Mouse (Mus musculus): ENCODE results near the gene Cyp4f13. TPM values are rescaled to one million over a fixed set of nuclear protein-coding genes. Genes with fewer than 3 reads are reported as not detected.

Cyp4f13 gene
- 8.2 and 10.7 TPM in 2 replicates for total RNA-seq (2017)

DNA sequence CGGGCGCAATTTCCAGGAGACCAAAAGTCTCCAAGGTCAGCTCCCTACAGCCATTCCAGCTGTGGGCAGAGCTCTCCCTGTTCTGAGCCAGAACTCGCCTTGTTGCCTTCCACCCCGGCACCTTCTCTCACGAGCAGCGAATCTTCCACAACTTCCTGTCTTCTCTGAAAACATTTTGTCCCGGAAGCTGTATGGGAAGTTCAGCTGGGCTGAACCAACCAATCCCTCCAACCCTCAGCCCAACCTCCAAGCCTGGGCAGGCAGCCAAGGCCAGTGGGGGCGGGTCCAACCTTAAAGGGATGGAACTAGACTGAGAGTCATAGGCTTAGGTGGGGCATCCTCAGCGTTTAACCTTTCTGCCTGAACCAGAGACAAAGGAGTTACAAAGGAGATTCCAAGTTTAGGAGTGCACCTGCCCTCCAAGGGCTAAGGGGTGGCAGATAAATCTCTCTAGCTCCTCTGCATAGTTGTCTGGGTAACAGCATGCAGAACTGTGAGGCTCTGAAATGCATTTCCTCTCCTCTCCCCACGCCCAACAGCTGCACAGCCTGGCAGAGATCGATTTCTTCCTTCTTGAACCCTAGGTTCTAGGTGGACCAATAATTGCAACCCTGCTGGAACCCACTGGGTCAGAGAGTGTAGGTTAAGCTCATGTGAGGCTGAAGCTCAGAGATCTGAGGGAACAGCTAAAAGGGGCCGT lies at the start of gene Cyp4f13:
Cyp4f13 (minus strand) TSS at position 188 of the 700 bp plus-strand sequence.
- peak; percentile 90 for ATAC-seq (replicated peaks; ENCODE audit: low read depth, poor library complexity, severe bottlenecking)

GRCm38 (mm10) chr17:32992699-32993474 lies 45.7 kb upstream of the Cyp4f13 start, which contains the start of gene Zfp952:
Gene Zfp952 (plus strand): TSS chr17:32993129.
- peak; percentile 100 for ATAC-seq (replicated peaks; ENCODE audit: low read depth, poor library complexity, severe bottlenecking)

DNA sequence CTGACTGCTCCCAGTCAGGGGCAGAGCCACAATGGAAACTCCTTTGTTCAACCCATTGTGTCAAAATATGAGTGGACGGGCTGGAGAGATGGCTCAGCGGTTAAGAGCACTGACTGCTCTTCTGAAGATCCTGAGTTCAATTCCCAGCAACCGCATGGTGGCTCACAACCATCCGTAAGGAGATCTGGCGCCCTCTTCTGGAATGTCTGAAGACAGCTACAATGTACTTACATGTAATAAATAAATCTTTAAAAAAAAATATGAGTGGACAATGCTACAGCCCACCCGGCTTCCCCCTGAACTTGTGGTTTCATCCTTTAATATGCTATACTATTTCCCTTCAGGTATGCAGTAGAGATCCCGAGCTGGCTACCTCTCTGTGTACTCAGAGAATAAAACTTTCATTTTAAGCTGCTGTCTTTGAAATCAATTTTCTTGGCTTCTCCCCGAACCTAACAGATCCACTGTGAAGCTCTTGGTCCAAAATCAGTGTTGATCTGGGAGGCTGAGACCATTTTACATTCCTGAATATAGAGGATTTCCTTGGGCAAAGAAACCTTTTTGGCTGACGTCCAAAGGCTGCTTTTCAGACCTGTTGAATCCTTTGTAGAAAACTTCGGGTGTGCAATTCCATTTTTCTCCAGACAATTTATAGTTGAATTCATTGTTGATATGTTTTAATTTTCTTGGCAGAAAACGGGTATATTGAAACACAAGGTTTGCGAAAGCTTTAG lies 44.9 kb upstream of the Cyp4f13 start:
- ATAC-seq (replicated peaks; ENCODE audit: low read depth, poor library complexity, severe bottlenecking), result no peak

DNA sequence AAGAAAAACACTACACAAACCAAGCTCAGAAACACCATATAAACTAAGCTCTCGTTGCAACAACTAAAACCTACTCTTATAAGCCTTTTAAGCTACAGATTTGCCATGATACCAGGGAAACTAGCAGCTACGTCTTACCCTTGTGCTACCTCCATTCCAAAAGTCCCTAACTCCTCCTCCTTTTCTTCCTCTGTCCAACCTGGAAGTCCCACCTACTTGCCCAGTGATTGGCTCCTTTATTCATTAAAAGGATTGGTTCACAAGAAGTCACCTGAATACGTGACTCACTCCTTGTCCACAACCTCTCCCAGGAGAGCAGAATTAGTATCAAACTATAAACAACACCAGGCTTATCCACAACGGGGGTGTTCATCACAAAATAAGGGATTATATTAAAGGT lies 39.1 kb upstream of the Cyp4f13 start:
- no peak for ATAC-seq (replicated peaks; ENCODE audit: low read depth, poor library complexity, severe bottlenecking)

GRCm38 (mm10) chr17:32981361-32981760 lies 34.2 kb upstream of the Cyp4f13 start:
- no peak for ATAC-seq (replicated peaks; ENCODE audit: low read depth, poor library complexity, severe bottlenecking)

- peak; percentile 99 for ATAC-seq (replicated peaks; ENCODE audit: low read depth, poor library complexity, severe bottlenecking)
Observed at GRCm38 (mm10) chr17:32965623-32966290, 18.6 kb upstream of the Cyp4f13 start, which contains the start of gene Zfp472. Gene Zfp472 (plus strand): TSS chr17:32965814.

GRCm38 (mm10) chr17:32965253-32965622 lies 18.0 kb upstream of the Cyp4f13 start:
- peak; percentile 17 for ATAC-seq (replicated peaks; ENCODE audit: low read depth, poor library complexity, severe bottlenecking)

- ATAC-seq (replicated peaks; ENCODE audit: low read depth, poor library complexity, severe bottlenecking), result peak; percentile 60
Observed at GRCm38 (mm10) chr17:32951441-32951840, 4.2 kb upstream of the Cyp4f13 start.

GRCm38 (mm10) chr17:32951006-32951405 lies 3.8 kb upstream of the Cyp4f13 start:
- ATAC-seq (replicated peaks; ENCODE audit: low read depth, poor library complexity, severe bottlenecking), result no peak

- no peak for ATAC-seq (replicated peaks; ENCODE audit: low read depth, poor library complexity, severe bottlenecking)
Observed at GRCm38 (mm10) chr17:32950136-32950535, 2.9 kb upstream of the Cyp4f13 start.

GRCm38 (mm10) chr17:32946716-32947115 lies 486 bp downstream of the Cyp4f13 start:
- no peak for ATAC-seq (replicated peaks; ENCODE audit: low read depth, poor library complexity, severe bottlenecking)

DNA sequence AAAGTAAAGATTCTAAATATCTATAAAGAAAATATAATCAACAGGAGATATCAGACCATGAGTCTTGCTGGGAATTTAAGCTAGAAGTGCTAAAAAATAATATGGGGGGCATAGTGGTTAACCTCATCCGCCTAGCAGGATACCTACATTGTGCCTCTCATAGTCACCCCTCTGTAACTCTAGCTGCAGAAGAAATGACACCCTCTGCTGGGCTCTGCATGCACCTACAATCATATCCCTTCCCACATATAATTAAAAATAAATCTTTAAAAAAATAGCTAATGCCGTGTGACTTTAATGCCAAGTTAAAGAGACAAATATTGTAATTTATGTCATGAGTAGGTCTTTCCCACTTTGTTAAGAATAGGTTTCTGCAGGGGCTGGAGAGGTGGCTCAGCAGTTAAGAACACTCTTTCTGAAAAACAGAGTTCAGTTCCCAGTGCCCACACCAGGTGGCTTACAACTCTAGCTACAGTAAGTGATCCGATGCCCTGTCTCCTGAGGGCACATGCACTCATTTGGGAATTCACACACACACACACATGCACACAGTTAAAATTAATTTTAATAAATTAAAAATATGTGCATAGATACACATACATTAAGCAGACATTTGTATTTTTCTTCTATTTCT lies 2.7 kb downstream of the Cyp4f13 start:
- 0 out of 2 replicates have a peak, but pooled peaks have one; percentile 45 for ATAC-seq (replicated peaks; ENCODE audit: low read depth, poor library complexity, severe bottlenecking)

DNA sequence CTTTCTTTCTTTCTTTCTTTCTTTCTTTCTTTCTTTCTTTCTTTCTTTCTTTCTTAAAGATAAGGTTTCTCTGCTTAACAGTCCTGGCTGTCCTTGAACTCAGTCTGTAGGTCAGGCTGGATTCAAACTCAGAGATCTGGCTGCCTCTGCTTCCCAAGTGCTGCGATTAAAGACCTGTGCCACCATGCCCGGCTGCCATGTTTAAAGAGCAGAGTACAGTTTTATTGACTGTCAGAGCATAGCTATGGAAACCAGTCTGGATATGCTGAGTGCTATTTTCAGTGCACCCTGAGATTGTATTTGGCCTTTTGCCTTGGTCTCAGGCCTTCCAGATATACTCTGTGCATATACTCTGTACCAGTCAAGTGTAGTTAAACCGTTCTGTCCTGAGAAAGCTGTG lies 3.5 kb downstream of the Cyp4f13 start:
- no peak for ATAC-seq (replicated peaks; ENCODE audit: low read depth, poor library complexity, severe bottlenecking)

GRCm38 (mm10) chr17:32939831-32940230 lies 7.4 kb downstream of the Cyp4f13 start:
- no peak for ATAC-seq (replicated peaks; ENCODE audit: low read depth, poor library complexity, severe bottlenecking)

GRCm38 (mm10) chr17:32927803-32928202 lies 19.4 kb downstream of the Cyp4f13 start:
- no peak for ATAC-seq (replicated peaks; ENCODE audit: low read depth, poor library complexity, severe bottlenecking)

DNA sequence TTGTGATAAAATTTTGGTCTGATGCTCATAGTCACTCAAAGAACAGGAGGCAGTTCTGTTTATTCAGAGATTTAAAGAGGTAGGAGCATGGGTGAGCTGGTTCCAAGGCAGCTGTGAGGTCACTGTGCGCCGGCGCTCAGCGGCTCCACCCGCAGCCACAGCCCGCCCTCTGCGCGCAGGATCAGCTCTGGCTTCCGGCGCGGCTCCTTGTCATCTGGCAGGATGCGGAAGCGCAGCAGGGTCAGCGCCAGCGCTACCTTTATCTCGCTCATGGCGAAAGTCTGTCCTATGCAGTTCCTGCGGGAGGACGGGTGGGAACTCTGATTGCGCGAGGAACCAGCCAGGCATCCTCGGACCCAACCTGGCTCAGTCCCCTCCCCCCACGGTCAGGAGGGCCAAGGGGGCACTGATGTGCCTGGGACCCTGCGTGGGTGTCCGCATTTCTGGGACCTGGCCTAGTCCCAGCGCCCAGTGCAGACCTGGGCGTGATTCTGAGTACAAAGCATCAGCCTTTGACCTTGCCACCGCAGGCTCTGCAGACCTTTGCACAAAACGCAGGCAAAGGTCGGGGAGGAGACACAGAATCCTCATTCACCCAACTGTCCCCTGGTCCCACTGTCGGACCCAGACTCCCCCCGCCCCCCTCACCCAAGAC lies 22.4 kb downstream of the Cyp4f13 start:
- peak; percentile 87 for ATAC-seq (replicated peaks; ENCODE audit: low read depth, poor library complexity, severe bottlenecking)

- no peak for ATAC-seq (replicated peaks; ENCODE audit: low read depth, poor library complexity, severe bottlenecking)
Observed at GRCm38 (mm10) chr17:32923681-32924080, 23.5 kb downstream of the Cyp4f13 start.

GRCm38 (mm10) chr17:32919123-32919522 lies 28.1 kb downstream of the Cyp4f13 start:
- no peak for ATAC-seq (replicated peaks; ENCODE audit: low read depth, poor library complexity, severe bottlenecking)

GRCm38 (mm10) chr17:32917131-32917530 lies 30.1 kb downstream of the Cyp4f13 start, which contains the start of gene Cyp4f14:
Gene Cyp4f14 (minus strand): TSS chr17:32917342.
- ATAC-seq (replicated peaks; ENCODE audit: low read depth, poor library complexity, severe bottlenecking), result no peak

Measured in common myeloid progenitor, adult 5-6 weeks (primary cell).